Mouse (Mus musculus): ENCODE data around the gene Ypel2.

Gene Ypel2

GRCm38 (mm10) chr11:86930636-86931180, 62.8 kb downstream of the Ypel2 start:
- in situ Hi-C loops (cut with MboI): no loop called here

- in situ Hi-C loops (cut with MboI): no loop called here
These were observed 63.5 kb downstream of the Ypel2 start for GRCm38 (mm10) chr11:86929985-86930384.

DNA sequence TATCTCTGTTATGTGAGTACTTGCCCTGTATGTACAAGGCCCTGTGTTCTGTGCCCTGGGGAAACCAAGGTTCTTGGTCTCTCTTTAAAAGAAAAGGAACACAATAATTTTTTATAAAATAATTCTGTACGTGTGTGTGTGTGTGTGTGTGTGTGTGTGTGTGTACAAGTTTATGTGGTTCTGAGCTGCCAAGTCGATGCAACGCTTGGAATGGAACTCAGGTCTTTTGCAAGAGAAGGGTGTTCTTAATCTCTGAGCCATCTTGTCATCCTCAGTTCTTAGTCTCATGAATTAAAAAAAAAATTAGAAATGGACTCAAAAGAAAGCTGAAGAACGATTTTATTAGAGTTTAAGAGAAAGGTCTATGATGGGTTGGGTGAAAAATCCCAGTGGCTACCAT, 64.0 kb downstream of the Ypel2 start:
- in situ Hi-C loops (cut with MboI): no loop called here

DNA sequence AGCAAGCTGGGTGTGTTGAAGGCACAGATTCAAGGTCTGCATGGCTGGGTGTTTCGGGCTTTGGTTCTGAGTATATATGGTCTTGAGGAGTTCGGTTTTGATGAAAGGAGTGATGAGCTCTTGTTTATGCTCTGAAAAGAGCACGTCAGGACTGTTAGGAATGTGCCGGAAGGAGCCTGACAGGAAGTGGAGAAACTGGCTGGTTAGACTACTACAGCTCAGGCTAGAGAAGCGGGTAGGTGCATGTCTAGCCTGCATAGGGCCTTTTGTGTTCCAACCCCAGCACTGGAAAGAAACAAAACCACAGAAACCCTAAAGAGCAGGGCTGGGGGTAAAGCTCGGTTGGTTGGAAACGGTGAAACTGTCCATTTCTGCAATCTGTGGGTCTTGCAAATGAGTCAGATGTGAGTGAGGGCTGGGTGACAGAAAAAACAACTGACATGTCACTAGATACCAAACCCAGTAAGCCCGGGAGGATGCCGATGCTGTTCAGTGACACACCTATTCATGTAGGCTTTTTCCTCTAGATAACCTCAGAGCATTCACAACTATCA, 68.3 kb downstream of the Ypel2 start:
- in situ Hi-C loops (cut with MboI): no loop called here

DNA sequence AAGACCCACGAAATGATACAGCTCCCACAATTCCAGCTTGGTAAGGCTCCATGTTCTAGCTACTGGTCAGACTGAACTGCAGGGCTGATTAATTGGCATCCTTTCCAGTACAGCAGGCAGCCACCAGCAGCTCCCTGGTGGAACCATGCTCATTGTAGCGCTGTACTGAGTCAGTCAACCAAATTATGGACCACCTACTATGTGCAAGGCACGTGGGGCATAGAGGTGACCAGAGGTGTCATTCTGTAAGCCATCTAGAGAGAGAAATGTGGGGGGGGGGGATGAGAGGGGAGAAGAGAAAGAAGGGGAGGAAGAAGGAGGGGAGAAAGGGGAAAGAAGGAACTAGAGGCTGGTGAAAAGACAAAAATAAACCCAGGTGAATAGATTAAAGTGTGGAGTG, 68.9 kb downstream of the Ypel2 start:
- in situ Hi-C loops (cut with MboI): no loop called here

DNA sequence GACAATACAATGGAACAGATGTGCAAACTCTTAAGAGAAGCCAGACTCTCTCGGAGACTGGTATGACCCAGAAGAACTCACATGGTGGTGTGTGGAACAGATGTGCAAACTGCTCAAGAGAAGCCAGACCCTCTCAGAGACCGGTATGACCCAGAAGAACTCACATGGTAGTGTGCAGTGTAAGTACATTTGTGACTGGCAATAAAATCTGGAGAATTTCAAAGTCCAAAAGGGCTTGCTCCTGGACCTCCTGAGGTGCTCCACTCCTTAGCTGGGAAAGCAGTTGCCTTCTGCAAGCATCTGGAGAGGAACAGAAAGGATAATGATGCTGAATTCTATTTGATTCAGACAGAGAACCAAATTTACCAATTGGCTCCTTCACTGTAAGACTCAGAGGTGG, 69.9 kb downstream of the Ypel2 start:
- in situ Hi-C loops (cut with MboI): no loop called here

DNA sequence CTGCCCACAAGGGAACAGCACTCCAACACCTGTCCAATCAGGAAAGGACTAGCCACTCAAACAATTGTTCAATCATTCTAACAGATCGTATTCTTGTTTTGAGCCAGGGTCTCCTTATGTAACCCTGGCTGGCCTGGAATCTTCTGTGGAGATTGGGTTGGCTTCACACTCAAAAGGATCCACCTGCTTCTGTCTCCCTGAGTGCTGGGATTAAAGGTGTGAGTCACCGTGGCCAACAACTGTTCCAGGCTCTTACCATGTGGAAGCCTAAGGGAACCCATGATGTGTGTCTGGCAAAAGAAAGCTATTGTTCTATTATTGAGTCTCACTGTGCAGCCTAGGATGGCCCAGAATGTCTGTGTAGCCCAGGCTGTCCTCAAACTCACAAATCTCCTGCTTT, 71.5 kb downstream of the Ypel2 start:
- in situ Hi-C loops (cut with MboI): no loop called here

DNA sequence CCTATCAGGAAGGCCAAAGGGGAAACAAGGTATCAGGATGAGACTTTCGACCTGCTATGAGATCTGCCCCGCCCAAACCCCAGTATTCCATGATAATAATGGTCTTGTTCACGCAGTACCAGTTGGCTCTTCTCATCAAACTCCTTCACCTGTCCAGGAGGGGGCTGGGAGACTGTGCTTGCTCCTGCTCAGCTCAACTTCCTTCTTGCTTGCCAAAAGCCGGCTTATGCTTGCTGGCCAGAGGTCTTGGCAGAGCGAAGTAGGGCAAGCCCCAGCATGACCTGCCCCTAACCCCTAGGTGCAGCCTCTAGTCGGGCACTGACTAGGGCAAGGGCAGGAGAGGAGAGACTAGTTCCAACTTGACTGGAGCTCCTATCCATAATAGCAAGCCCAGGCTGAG, 72.2 kb downstream of the Ypel2 start:
- in situ Hi-C loops (cut with MboI): no loop called here

GRCm38 (mm10) chr11:86920111-86921080, 73.1 kb downstream of the Ypel2 start:
- in situ Hi-C loops (cut with MboI): no loop called here

DNA sequence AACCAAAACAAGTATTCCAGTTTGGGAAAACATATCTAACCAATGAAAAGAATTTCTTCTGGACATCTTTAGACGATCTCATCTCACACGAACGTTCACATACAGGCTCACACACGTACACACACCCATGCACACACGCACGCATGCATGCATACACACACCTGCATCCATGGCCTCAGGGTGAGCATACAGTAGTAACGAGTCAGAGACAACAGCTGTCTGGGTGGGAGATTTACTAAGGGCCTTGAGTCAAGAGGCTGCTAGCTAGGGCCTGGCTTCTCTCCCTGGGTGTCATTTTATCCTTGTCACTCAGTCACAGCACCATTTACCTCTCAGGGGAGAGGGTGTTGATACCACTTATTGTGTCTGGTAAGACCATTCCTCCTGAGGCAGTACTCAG, 74.0 kb downstream of the Ypel2 start:
- in situ Hi-C loops (cut with MboI): no loop called here

DNA sequence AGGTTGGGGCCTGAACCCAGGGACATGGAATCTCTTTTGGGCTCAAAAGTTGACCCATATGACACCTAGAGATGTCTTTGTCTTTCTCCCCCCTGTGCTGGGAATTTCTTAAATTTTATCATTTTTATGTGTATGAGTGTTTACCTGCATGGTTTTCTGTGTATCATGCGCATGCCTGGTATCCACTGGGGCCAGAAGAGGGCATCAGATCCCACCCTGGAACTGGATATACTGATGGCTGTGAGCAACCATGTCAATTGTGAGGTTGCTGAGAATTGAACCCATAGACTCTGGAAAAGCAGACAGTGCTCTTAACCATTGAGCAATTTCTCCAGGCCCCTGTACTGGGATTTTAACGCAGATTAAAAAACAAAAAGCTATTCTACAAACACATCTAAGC, 76.0 kb downstream of the Ypel2 start:
- in situ Hi-C loops (cut with MboI): no loop called here

GRCm38 (mm10) chr11:86916596-86917249, 76.8 kb downstream of the Ypel2 start:
- in situ Hi-C loops (cut with MboI): no loop called here

- in situ Hi-C loops (cut with MboI): no loop called here
These were observed 79.2 kb downstream of the Ypel2 start for GRCm38 (mm10) chr11:86914329-86914728.

- in situ Hi-C loops (cut with MboI): no loop called here
These were observed 83.3 kb downstream of the Ypel2 start for GRCm38 (mm10) chr11:86910244-86910643.

- in situ Hi-C loops (cut with MboI): no loop called here
These were observed 84.5 kb downstream of the Ypel2 start for GRCm38 (mm10) chr11:86909028-86909427.

DNA sequence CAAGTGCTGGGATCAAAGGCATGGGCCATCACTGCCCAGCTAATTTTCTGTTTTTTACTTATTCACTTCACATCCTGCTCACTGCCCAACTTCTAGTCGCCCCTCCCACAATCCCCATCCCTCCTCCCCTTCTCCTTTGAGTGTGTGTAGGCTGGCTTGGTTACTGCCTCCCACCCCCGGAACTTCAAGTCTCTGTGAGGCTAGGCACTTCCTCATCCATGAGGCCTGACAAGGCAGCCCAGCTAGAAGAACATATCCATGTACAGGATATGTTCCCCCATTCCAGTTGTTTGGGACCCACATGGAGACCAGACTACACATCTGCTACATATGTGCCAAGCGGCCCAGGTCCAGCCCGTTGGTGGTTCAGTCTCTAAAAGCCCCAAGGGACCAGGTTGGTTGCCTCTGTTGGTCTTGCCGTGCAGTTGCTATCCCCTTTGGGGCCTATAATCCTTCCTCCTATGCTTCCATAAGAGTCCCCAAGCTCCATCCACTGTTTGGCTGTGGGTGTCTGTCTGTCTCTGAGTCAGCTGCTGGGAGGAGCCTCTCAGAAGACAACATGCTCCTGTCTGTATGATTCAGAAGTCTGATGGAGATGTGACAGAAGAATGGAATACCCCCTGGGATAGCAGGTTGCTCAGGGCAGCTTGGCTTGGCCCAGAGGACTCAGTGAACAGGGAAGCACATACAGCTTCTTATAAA, 85.5 kb downstream of the Ypel2 start:
- in situ Hi-C loops (cut with MboI): no loop called here

- in situ Hi-C loops (cut with MboI): no loop called here
These were observed 86.5 kb downstream of the Ypel2 start for GRCm38 (mm10) chr11:86906767-86907662.

DNA sequence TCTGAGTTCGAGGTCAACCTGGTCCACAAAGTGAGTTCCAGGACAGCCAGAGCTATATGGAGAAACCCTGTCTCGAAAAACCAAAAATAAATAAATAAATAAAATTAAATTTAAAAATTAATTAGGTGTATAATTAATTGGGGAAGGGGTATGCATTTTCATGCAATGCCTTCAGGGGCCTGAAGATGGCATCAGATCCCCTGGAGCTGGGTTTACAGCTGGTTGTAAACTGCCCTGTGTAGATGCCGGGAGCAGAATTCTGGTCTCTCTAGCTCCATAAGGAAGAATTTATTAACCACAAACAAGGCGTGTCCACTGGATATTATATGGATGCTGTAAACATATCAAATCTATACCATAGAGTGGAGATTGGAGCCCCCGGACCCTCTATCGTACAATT, 87.2 kb downstream of the Ypel2 start:
- in situ Hi-C loops (cut with MboI): no loop called here

DNA sequence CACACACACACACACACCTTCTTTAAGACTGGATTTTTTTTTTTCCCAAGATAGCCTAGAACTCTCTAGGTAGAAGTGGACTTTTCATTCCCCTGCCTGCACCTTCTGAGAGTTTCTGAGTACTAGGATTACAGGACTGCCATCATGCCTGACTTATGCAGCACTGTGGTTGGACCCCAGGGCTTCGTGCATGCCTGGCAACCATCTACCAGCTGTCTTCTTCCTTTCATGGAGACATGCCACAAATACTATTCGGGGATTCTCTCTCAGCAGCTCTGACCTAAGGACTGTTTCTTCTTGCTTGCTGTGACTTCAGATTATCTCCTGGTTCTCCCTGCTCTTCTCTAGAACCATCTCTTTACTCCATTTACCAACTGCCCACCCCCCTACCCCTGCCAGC, 88.2 kb downstream of the Ypel2 start:
- in situ Hi-C loops (cut with MboI): no loop called here

- in situ Hi-C loops (cut with MboI): no loop called here
These were observed 88.8 kb downstream of the Ypel2 start for GRCm38 (mm10) chr11:86904706-86905105.

DNA sequence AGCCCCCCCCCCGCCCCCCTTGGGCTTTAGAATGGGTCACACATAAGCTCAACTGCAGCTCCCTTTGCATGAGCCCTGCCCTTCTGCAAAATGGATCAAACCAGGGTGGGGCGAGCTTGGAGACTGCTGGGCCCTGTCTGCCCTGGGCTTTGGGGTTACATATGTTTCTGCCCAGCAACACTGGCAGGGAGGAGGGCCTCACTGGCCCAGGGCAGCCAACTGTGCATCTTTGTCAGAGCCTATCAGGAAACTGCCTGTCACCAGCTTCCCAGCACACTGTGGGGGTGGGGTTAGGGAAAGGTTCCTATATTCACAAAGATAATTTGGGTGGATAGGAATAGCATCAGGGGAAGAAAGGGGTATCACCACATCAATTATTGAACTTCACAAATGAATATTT, 95.1 kb downstream of the Ypel2 start:
- in situ Hi-C loops (cut with MboI): no loop called here

Data from mature B cell (primary cell).